Mouse (Mus musculus) gastrocnemius, postnatal 14 days (tissue): ENCODE measurements around the gene Fam135a. TPM values are rescaled to one million over a fixed set of nuclear protein-coding genes. Genes with fewer than 3 reads are reported as not detected.
A peak's percentile ranks its signal among the peaks of the same experiment; 100 is the strongest.

ENCODE experiments used
- DNase-seq: peaks from one replicate; pipeline ENCODE4 v3.0.0; 2021; ENCODE audit warnings: mixed read lengths
- intact Hi-C: fragments of 180-260 bp; cut with DNase I; formaldehyde crosslinking; loops from one replicate; pipeline ENCODE4 v1.15.1; 2025; ENCODE audit warnings: low total_unique reads
- long read RNA-seq, 2 experiments: library from polyadenylated mRNA; stranded (forward); transcript quantifications; one replicate each; pipeline ENCODE4 v2.0.0; 2021
- total RNA-seq, 2 experiments: library from RNA; stranded (reverse); gene quantifications; 2 replicates each; pipeline ENCODE4 v1.2.3; 2021

Gene Fam135a
- total RNA-seq, result 10 to 100 TPM; 16.7 to 17.2 TPM
- long read RNA-seq, experiment 1, partial matches to known transcripts, result 2 of 5 reads
- long read RNA-seq, experiment 1, other reads (novel, unspliced or antisense), result 3 of 5 reads
- long read RNA-seq, experiment 2, full-length matches to known transcripts, result 3 of 7 reads
- long read RNA-seq, experiment 2, partial matches to known transcripts, result 0 of 7 reads
- long read RNA-seq, experiment 2, other reads (novel, unspliced or antisense), result 4 of 7 reads

- intact Hi-C loops, result no loop called here
- peak; percentile 96 for DNase-seq
These were observed at the start of gene Fam135a for GRCm38 (mm10) chr1:24099926-24100869. TSS of gene Fam135a (minus strand) at chr1:24100341.

DNA sequence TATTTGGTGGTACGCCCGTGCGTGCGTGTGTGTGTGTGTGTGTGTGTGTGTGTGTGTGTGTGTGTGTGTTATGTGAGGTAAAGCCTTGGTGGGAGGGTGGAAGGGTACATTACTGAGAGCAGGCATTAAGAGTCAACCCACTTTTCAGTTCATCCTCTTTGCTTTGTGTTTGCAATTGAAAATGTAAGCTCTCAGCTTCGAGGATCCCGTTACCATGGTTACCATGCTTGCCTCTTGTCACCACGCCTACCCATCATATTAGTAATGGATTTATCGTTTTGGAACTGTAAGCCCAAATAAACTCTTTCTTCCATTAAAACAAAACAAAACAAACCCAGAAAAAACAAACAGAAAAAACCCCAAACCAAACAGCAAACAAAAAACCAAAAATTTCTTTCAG, 43.4 kb upstream of the Fam135a start:
- DNase-seq, result no peak
- intact Hi-C loops, result no loop called here

DNA sequence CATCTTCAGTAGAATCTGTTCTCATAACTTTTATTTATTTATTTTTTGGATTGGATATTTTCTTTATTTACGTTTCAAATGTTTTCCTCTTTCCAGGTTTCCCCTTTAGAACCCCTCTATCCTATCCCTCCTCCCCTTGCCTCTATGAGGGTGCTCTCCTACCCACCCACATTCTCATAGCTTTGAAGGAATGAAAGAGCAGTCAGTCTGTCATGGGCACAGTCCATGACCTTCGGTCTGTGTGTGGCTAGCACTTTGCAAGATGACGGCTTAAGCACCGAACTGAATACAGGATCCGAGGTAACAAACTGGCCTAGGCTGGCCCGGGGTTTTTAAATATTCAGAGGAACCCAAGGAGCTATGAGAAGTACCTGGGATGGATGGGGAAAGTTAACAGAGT, 40.4 kb upstream of the Fam135a start:
- no peak for DNase-seq
- intact Hi-C loops, result no loop called here

DNA sequence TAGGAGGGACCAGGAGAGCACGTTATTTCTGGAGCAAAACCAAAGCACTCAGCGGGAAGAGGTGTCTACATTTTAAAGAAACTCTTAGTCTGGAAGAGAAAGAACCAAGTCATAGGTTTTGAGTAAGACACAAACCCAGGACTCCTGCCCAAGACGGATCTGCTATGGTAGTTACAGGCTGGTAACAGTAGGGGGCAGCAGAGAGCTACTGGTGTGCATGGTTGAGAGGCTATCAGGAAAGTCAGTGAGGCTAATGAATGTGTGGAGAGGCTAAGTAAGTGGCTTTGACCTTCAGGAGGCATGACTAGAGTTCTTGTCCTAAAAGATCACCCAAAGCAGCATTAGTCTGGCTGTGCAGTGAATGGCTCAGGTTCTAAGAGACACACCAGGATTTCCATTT, 37.0 kb upstream of the Fam135a start:
- peak; percentile 41 for DNase-seq
- intact Hi-C loops, result loop anchor here (10.0 kb wide), 1 partner anchor 108 kb away; no protein-coding TSS in a partner anchor

DNA sequence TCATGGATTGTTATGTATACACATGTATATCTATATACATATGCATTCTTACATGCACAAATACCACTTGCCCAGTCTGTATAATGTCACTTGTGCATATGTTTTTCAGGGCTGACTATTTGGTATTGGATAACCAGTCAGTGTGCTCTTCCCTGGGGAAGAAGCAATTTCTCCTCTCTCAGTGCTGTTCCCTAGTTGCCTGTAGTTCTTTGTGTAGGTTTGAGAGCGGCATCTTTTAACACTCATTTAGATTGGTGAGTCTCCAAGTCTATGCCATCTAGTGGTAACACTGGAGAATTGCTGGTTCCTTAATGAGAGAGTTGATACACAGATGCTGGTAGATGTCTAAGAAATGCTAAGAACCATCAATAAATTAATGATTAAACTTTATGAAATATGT, 34.7 kb upstream of the Fam135a start:
- intact Hi-C loops, result loop anchor here (10.0 kb wide), 1 partner anchor 110 kb away; no protein-coding TSS in a partner anchor

DNA sequence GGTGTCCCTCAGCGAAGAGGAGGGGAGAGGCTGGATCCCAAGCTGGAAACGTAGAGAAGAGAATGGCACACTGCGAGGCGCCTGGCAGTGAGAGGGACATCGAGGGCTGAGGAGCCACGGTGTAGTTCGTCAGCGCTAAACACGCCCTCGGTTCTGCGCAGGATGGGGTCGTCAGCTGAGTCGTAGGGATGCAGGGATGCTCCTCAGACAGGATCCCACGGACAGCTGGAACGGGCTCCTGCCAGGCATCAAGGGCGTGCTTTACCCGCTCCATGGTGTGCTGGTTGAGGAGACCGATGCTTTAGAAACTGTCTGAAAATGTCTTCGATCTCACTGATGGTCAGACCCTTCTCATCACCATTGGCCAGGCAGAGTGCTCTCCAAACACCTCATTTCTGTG, 33.7 kb upstream of the Fam135a start:
- intact Hi-C loops, result loop anchor here (10.0 kb wide), 1 partner anchor 111 kb away; no protein-coding TSS in a partner anchor
- no peak for DNase-seq

More for the DNA sequence above, 34.7 kb upstream of the Fam135a start:
- DNase-seq, result no peak

GRCm38 (mm10) chr1:24127866-24128265, 27.7 kb upstream of the Fam135a start:
- no peak for DNase-seq
- intact Hi-C loops, result no loop called here

DNA sequence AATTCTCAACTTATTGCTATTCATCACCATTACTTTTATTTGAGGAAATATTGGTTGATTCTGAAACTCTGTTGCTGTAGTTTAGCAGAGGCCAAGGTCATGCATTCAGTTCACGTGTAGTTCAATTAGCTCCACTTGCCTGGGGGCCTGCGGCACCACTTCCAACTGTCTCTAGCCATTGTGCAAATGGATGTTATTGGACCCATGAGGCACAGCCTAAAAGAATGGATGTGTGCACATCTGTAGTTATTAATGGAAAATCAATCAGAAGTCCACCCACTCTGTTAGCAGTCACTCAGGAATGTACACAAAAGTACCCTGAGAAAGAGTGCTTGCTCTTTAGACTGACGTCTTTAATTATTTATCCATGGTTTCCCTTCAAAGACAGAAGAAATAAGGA, 24.5 kb upstream of the Fam135a start:
- no peak for DNase-seq

DNA sequence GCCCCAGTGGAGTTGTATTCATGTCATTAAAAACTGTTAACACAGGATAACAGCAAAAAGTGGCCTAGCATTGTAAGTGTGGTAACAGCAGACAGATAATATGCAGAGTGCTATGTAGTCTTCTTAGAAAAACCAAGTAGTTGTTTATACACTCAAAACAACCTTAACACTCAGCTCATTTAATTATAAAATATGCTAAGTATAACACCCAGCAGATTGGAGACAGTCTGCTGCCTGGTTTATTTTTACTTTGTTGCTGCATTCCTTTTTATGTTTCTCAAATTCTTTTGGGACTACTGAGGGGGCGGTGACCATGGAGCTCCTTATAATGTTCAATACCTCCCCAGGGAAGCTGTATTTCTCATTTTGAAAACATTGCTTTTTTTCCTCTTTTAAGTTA, 22.4 kb upstream of the Fam135a start:
- DNase-seq, result no peak
- intact Hi-C loops, result no loop called here

More for the DNA sequence above, 24.5 kb upstream of the Fam135a start:
- intact Hi-C loops, result no loop called here

GRCm38 (mm10) chr1:24107971-24108773, 8.0 kb upstream of the Fam135a start:
- DNase-seq, result no peak
- intact Hi-C loops, result no loop called here

GRCm38 (mm10) chr1:24107378-24107777, 7.2 kb upstream of the Fam135a start:
- no peak for DNase-seq
- intact Hi-C loops, result no loop called here

- no peak for DNase-seq
- intact Hi-C loops, result no loop called here
These were observed 2.5 kb upstream of the Fam135a start for GRCm38 (mm10) chr1:24102579-24103149.

DNA sequence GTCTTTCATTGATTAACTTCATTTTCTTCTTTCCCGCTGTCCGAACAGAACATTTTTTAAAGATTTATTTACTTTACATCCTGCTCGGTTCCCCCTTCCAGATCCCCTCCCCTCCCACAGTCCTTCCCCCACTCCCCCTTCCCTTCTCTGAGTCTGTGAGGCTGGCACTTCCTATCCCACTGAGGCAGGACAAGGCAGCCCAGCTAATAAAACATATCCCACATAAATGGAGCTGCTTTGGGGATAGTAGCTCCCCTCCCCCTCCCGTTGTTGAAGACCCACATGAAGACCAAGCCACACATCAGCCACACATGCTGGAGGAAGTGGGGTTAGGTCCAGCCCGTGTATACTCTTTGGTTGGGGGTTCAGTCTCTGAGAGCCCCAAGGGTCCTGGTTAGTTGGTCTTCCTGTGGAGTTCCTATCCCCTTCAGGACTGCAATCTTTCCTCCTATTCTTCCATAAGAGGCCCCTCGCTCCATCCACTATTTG, 773 bp upstream of the Fam135a start:
- intact Hi-C loops, result no loop called here
- DNase-seq, result no peak

- DNase-seq, result no peak
- intact Hi-C loops, result no loop called here
These were observed 608 bp downstream of the Fam135a start for GRCm38 (mm10) chr1:24099541-24099925.

DNA sequence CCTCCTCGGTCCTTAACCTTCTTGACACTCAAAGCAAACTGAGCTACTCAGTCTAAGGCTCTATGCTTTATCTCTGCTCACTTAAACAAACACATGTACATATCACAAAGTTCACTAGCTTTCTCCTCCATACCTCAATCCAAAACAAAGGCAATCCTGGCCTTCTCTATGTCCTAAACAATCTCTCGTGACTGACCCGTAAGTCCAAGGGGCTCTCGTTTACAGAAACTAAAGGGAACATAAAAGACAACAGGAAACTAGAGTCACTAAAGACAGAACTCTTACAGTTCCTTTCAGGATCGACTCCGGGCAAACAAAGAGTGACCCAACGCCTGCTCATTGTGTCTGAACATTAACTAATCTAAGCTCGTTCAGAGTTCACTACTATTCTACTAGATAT, 2.6 kb downstream of the Fam135a start:
- DNase-seq, result no peak
- intact Hi-C loops, result no loop called here

GRCm38 (mm10) chr1:24092414-24092813, 7.7 kb downstream of the Fam135a start:
- no peak for DNase-seq
- intact Hi-C loops, result no loop called here

DNA sequence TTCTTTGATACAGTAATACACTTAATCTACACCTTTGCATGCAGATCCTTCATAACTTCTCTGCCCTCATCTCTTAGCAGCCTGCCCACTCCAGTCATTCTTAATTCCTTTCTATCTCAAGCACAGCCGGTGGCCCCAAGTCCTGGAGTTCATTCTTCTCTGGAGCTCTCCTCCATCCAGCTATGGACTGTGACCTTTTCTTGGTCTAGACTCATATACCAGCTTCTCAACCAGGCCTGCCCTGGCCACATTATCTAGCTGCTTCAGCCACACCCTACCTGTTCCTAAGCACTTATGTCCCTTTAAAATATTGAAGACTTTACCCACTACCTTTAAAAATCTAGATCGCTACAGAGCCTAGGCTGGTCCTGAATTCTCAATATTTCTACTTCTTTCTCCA, 9.5 kb downstream of the Fam135a start:
- intact Hi-C loops, result no loop called here
- DNase-seq, result no peak

- intact Hi-C loops, result no loop called here
- no peak for DNase-seq
These were observed 10.0 kb downstream of the Fam135a start for GRCm38 (mm10) chr1:24090094-24090493.

DNA sequence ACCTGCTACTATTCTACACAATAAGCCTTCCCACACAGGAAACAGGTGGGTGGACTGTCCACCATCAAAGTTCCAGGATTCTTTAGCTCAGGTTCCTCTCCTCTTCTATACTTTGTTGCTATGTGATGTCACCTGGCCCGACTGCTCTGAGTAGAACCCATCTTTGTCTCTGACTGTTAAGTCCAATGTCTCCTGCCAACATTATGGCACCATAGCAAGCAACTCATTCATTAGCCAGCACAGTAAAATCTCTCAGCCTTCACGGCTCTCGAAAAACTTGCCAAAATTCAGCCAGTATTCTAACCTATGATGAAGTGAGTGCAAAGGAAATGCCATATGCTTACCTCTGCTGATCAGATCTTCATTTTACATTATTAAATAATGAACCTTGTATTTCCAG, 14.0 kb downstream of the Fam135a start:
- intact Hi-C loops, result no loop called here

More for the DNA sequence above, 14.0 kb downstream of the Fam135a start:
- DNase-seq, result no peak
